Mouse (Mus musculus) bone marrow macrophage, adult 2 months (primary cell): ENCODE results near the gene Tor1b. TPM values are rescaled to one million over a fixed set of nuclear protein-coding genes. Genes with fewer than 3 reads are reported as not detected.
A peak's percentile ranks its signal among the peaks of the same experiment; 100 is the strongest.
"Not testable (repeated sequence)": the region's sequence is repeated elsewhere in the genome, so short reads cannot be mapped to it uniquely, and the experiment has no call there.

Experiments used
- H3K27ac ChIP-seq: 2 replicates; pipeline ENCODE4 v1.5.1; 2012; ENCODE audit warnings: low read depth, low read length; ENCODE audit not compliant: insufficient read depth
- H3K4me1 ChIP-seq: 2 replicates; pipeline ENCODE4 v1.6.1; 2012; ENCODE audit warnings: low read length; ENCODE audit not compliant: control insufficient read depth, insufficient read depth
- H3K4me3 ChIP-seq: 2 replicates; pipeline ENCODE4 v1.5.1; 2012; ENCODE audit warnings: mild to moderate bottlenecking, low read length, moderate library complexity; ENCODE audit not compliant: insufficient read depth
- CTCF ChIP-seq: IDR thresholded peaks from 2 replicates; pipeline ENCODE4 v1.5.1; 2012; ENCODE audit warnings: low read depth, mild to moderate bottlenecking, low read length, moderate library complexity
- POLR2A ChIP-seq: IDR thresholded peaks from 2 replicates; pipeline ENCODE4 v1.6.1; 2012; ENCODE audit warnings: mild to moderate bottlenecking, low read depth, low read length, borderline replicate concordance
- polyA plus RNA-seq: library from polyadenylated mRNA; stranded (reverse); fragments of >200 nt; gene quantifications from 2 replicates; pipeline ENCODE4 v1.2.4, GENCODE M21; 2012; ENCODE audit not compliant: missing spikeins, insufficient read depth, insufficient read length

Tor1b gene
- polyA plus RNA-seq: 26.9 and 28.3 TPM in 2 replicates

GRCm38 (mm10) chr2:30952824-30953490 is at the start of gene Tor1b:
TSS of gene Tor1b (plus strand) at chr2:30952959.
- H3K4me3 ChIP-seq: peak within 1 kb of the TSS; percentile 82
- H3K4me1 ChIP-seq: peaks cover 14% of the 10 kb centered on the region
- TF ChIP-seq POLR2A: peak; percentile 98
- TF ChIP-seq CTCF: no peak
- peak within 1 kb of the TSS; percentile 52 for H3K27ac ChIP-seq

DNA sequence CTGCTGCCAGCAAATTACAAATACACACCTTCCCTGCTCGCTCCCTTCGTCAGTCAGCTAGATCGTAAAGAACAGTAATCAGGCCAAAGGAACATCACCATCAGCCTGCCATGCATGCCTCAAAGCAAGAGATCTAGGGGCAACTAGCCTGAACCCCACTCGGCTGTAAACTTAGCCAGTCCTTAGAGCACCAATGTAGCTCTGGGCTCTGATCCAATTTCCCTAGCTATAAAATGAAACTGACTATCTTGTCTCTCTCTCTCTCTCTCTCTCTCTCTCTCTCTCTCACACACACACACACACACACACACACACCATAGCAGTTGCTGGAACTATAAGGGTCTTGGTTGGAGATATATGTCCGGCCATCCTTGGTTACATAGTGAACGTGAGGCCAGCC is 48.5 kb upstream of the Tor1b start:
- TF ChIP-seq CTCF (no peak), POLR2A (no peak)
- no peak overlapping the region for H3K4me3 ChIP-seq
- H3K4me1 ChIP-seq: no peaks in the 10 kb centered on the region
- no peak overlapping the region for H3K27ac ChIP-seq

GRCm38 (mm10) chr2:30904991-30905390 is 47.8 kb upstream of the Tor1b start:
- no peak overlapping the region for H3K4me3 ChIP-seq
- no peak overlapping the region for H3K27ac ChIP-seq
- no peaks in the 10 kb centered on the region for H3K4me1 ChIP-seq
- TF ChIP-seq CTCF: no peak
- no peak for TF ChIP-seq POLR2A

DNA sequence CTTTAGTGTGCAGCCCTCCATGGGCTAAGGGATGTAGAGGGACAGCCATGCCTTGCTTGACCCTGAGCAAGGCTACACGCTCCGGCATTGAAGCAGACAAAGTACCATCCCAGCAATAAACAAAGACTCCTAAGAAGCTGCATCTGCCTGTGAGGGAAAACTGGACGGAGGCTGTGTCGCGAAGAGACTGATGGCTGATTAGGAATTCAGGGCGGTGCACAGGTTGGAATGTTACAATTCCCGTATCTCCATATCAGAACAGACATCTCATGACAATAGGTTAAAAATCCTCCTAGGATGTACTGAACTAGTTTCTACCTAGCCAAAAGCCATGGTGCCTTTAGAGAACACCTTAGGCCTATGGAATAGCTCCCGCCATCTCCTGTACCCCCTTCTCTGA is 46.9 kb upstream of the Tor1b start:
- no peak for TF ChIP-seq POLR2A
- no peak for TF ChIP-seq CTCF
- no peaks in the 10 kb centered on the region for H3K4me1 ChIP-seq
- no peak overlapping the region for H3K27ac ChIP-seq
- no peak overlapping the region for H3K4me3 ChIP-seq

- Histone ChIP-seq H3K4me3 (no peak overlapping the region), H3K27ac (no peak overlapping the region), H3K4me1 (no peaks in the 10 kb centered on the region)
- no peak for TF ChIP-seq POLR2A
- no peak for TF ChIP-seq CTCF
Observed at GRCm38 (mm10) chr2:30906641-30907040, 46.1 kb upstream of the Tor1b start.

GRCm38 (mm10) chr2:30912291-30912773 is 40.4 kb upstream of the Tor1b start:
- TF ChIP-seq POLR2A (no peak), CTCF (no peak)
- Histone ChIP-seq H3K27ac (no peak overlapping the region), H3K4me1 (peaks cover 21% of the 10 kb centered on the region), H3K4me3 (no peak overlapping the region)

DNA sequence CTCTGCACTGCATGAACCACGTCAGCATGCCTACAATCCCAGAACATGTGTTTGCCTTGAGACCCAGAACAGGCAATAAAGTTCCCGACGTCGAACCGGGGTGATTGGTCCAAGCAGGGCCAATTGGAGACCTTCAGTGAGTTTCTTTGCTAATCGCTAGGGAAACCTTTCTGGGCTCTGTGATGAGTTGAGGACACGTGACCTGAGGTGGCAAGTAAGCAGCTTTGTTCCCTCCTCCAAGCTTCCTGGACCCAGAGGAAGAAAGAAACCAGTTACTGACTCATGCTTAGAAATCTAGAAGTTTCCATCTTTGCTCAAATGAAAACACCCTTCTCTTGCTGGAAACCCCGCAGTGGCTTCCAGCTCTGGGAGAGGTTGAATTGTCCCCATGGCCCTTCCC is 39.7 kb upstream of the Tor1b start:
- no peak for TF ChIP-seq CTCF
- Histone ChIP-seq H3K4me3 (no peak overlapping the region), H3K27ac (no peak overlapping the region), H3K4me1 (peaks cover 21% of the 10 kb centered on the region)

- H3K4me3 ChIP-seq: no peak overlapping the region
- TF ChIP-seq CTCF: no peak
- no peak overlapping the region for H3K27ac ChIP-seq
- H3K4me1 ChIP-seq: peaks cover 24% of the 10 kb centered on the region
Observed at GRCm38 (mm10) chr2:30914836-30915235, 37.9 kb upstream of the Tor1b start.

DNA sequence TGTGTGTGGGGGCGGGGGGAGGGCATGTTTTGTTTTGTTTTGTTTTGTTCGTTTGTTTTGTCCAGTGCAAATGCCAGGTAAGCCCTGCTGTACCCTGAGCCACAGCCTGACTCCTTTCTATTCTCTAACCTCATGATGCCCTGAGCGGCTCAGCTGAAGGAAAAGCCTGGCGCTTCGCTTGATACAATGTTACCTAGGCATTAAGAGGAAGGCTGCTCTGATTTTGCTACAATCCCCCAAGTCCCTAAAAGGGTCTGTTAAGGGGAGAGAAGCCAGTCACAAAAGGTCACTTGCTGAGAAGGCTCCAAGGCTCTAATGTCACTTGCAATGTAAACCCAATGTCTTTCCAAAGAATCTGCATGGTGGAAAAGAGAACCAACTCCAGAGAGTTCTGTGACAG is 37.4 kb upstream of the Tor1b start:
- H3K4me1 ChIP-seq: peaks cover 28% of the 10 kb centered on the region
- H3K4me3 ChIP-seq: no peak overlapping the region
- no peak overlapping the region for H3K27ac ChIP-seq
- TF ChIP-seq POLR2A (no peak), CTCF (no peak)

DNA sequence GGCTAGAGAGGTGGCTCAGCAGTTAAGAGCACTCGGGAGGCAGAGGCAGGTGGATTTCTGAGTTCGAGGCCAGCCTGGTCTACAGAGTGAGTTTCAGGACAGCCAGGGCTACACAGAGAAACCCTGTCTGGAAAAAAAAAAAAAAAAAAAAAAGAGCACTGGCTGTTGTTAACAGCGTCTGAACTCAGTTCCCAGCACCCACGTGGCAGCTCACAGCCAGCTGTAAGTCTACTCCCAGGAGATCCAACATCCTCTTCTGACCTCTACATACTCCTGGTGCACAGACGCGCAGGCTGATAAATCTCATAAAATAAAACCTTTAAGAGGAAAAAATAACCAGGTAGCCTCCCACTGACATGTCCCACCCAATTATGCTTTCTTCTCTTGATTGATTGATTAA is 36.8 kb upstream of the Tor1b start:
- H3K4me1 ChIP-seq: peaks cover 31% of the 10 kb centered on the region
- not testable (repeated sequence) for H3K27ac ChIP-seq, H3K4me3 ChIP-seq

DNA sequence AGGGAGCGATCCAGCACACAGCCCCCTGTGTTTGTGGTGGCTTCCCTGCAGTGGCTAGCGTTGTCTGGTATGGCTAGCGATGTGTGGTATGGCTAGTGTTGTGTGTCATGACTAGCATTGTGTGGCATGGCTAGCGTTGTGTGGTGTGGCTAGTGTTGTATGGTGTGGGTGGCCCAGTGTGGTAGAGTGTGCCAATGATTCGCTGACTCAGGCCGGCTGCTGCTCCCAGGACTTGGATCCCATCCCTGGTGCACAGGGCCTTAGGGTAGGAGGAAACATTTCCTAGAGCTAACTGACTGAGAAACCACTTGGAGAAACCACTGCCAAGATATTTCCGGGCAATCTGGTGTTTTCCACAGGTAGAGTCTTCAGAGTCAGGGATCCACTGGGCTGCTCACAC is 35.1 kb upstream of the Tor1b start:
- H3K27ac ChIP-seq: no peak overlapping the region
- no peak for TF ChIP-seq POLR2A
- no peak for TF ChIP-seq CTCF
- peaks cover 30% of the 10 kb centered on the region for H3K4me1 ChIP-seq
- no peak overlapping the region for H3K4me3 ChIP-seq
